Mouse (Mus musculus) retina, embryonic 14.5 days (tissue): ENCODE measurements around the gene Map2k4.
A peak's percentile ranks its signal among the peaks of the same experiment; 100 is the strongest.

ENCODE experiments used
- DNase-seq: peaks from one replicate; pipeline ENCODE4 v3.0.0-alpha.2; 2015; ENCODE audit warnings: low spot score

The Map2k4 gene

DNA sequence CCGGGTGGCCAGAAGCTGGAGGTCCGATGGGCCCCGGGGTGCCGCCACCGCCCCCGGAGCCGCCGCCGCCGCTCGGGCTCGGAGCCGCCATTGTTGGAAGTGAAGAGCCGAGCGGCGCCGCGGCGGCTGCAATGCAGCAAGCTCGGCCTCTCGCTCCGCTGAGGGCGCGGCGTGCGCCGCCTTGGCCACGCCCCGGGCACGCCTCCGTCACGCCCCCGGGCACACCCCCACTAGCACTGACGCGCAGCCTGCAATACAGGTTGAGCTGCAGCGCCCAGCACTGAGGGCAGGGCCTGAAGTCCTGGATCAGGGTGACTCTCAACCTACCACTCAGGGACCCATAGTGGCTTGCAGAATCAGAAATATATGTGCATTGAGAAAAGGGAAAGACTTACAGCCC lies at the start of gene Map2k4:
TSS of gene Map2k4 (minus strand) at position 144 of the 400 bp plus-strand sequence.
- peak; percentile 93 for DNase-seq

DNA sequence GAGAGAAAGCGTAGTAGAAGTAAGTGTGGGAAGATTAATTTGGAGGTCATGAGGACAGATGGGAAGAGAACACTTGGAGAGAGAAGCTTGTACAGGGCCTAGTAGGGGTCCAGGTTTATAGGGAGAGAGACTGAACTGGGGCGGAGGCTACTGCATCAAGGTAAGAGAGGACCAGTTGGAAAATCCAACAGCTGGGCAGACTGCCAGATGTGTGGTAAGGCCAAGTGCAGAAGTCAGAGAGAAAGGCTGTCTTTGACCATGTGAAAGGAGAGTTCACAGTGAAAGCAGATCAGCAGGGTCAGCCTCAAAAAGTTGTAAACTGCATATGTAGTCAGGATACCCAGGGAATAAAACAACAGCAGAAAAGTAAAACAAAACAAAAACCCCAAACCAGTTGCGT lies 36.5 kb upstream of the Map2k4 start:
- DNase-seq, result no peak

DNA sequence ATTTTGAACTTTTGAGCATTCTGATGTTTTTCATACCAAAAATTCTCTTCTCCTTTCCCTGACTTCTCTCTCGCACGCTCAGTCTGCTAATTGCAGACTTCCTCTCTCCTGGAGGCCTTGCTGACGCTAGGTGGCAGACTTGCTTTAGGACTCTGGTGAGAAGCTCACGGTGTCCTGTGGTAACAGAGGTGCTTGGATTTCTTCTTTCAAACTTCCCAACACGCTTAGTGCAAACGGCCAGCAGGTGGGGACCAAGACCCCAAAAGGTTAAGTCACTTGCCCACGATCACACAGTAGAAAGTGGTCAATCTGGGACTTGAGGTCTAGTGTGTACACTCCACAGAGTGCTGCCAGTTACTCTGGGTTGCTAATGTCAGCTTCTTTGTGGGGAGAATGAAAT lies 32.8 kb upstream of the Map2k4 start:
- DNase-seq, result peak; percentile 85

DNA sequence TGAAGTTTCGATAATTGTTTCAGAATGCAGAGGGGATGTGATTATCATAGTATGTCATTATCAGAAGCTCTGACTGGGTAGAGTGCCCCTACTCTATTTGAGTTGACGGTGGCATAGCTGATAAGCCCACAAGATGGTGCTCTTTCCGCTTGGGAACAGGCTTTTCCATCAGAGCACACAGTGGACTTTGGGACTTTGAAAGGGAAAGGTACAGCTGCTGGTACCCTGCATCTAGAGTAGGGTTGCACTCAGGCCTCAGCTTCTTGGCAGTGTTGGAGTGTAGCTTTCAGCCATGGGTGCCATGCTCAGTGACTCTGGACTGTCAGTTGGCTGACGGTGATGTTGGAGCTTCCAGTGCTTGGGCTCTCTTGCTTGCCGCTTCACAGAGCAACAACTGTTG lies 32.2 kb upstream of the Map2k4 start:
- peak; percentile 61 for DNase-seq

DNA sequence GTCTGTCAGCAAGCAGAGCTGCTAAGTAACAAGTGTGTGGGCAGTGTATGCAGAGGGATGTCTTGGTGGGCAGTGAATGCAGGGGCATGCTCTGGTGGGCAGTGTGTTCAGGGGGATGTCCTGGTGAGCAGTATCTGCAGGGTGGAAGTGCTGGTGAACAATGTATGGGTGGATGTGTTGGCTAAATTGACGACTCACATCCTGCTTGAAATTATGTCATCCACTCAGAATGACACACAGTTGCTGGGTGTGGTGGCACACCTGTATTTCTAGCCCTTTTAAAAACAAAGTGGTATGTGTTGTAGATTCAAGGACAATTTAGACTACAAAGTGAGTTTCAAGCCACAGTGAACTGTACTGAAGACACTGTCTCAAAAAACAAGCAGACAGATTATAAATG lies 30.1 kb upstream of the Map2k4 start:
- DNase-seq, result no peak

DNA sequence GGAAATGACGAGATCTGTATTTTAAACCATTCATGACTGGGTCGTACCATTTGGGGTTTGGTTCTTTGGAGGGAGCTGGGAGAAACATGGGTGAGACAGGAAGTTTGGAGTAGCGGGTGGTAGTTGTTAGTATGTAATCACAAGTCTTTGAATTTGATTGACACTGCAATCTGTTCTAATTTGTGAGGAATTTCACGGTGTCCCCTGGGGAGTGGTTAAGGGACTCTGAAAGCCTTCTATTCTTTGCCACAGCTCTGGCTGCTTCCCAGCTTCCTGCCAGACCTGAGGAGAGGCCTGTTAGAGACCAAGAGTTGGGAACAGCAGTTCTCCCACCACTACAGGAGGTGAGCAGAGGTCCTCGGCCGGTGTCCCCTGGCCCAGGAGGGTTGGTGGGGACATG lies 28.1 kb upstream of the Map2k4 start:
- no peak for DNase-seq

DNA sequence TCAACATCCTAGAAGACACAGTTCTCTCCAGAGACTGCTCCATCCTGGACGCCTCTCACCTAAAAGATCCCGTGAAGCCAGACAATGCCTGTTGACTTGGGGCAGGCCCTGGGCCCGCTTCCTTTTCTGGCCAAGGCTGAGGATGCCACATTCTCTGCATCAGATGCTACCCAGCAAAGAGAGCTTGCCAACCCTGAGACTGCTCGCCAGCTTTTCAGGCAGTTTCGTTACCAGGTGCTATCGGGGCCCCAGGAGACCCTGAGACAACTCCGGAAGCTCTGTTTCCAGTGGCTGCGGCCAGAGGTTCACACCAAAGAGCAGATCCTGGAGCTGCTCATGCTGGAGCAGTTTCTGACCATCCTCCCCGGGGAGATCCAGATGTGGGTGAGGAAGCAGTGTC lies 26.3 kb upstream of the Map2k4 start:
- DNase-seq, result no peak

DNA sequence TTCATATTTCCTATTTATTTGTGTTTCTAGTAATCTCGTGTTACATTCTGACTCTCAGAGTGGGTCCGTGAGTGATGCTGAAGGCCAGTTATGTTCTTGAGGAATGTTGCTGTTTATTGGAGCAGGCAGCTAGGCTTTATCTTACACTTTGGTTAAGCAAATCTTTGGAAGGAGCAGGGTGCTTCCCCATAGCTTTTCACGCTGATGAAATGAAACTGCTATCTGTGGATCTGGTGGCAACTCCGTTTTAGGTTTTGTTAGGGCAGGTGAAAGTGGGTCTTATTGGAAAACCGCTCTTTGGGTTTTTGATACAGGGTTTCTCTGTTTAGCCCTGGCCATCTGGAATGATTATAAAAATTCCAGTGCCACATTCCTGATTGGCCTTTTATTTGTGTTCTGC lies 24.0 kb upstream of the Map2k4 start:
- DNase-seq, result no peak

DNA sequence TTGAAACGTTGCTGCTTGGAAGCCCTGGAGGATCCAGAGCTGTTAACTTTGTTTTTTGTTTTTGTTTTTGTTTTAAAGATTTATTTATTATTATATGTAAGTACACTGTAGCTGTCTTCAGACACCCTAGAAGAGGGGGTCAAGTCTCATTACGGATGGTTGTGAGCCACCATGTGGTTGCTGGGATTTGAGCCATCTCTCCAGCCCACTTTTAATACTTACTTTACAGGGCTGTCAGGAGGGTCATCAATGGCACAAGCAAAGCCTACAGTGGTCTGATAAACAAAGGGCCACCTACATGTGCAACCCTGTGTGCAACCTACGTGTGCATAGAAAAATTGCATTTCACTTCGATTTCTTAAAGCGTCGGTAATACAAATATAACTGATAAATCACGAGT lies 19.5 kb upstream of the Map2k4 start:
- no peak for DNase-seq

DNA sequence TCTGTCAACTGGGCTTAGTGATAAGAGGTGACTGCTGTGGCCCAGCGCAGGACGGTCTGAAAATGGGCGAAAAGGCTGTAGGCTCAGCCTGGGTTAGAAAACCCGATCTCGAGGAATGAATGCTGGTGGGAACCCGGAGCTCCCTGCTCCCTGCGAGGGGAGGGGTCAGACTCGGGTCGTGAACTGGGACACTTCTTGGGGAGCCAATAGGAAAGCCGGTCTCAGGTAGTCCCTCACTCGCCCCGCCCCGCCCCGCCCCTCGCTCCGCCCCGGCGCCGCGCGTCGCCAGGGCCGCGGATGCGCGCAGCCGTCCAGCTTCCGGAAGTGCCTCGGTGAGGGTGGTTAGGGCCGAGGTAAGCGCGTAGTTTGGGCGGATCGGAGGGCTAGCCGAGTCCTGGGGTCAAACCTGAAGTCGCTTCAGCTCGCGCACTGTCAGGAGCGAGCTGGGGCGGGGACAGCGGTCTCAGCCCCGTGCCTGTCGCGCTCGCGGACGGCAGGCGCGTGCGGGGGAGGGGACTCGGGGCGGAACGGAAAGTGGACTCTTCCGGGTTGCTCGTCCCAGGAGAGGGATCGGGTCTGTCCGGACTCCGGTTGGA lies 18.9 kb upstream of the Map2k4 start, which contains the start of gene Zkscan6:
TSS of gene Zkscan6 (plus strand) at position 267 of the 596 bp plus-strand sequence.
- DNase-seq, result peak; percentile 90

DNA sequence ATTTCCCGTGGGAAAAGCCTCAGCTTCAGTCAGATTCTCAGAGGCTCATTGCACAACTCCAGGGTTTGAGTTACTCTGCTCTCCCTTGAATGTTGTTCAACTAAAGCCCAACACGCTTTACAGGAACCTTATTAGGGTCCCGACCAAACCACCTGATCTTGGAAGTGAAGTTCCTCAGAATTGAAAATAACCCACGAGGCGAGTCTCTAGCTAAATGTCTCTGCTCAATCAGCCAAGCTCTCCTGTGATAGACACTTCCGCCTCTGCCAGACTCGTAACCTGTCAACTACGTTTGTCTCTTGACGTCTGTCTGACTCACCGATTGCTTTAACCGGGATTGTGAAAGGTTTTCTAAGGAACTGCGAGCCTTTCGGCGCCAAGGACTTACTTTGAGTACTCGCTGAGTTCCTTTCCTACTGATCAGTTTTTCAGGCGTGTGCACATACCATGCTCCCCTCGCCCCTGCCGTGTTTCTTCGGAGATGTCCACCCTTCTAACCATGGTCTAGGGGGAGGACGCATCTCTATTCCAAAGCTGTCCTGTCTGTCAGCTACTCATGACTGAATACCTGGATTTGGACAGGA lies 18.3 kb upstream of the Map2k4 start:
- no peak for DNase-seq

DNA sequence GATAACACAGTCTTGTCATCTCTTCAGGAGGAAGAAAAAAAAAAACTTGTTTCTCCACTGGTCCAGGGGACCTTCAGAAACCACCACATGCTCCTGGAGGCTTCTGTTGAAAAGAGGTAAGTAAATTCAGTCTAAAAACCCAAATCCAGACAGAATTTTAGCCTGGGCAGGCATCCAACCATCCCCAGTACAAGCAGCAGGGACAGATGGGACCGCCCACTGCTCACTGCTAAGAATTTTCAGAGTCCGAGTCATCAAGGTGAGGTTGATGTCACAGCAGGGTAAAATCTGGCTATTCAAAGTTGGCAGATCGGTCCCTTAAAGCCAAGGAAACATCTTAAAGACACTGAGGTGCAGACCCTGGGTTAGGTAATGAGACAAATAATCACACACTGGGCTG lies 13.8 kb upstream of the Map2k4 start:
- no peak for DNase-seq

DNA sequence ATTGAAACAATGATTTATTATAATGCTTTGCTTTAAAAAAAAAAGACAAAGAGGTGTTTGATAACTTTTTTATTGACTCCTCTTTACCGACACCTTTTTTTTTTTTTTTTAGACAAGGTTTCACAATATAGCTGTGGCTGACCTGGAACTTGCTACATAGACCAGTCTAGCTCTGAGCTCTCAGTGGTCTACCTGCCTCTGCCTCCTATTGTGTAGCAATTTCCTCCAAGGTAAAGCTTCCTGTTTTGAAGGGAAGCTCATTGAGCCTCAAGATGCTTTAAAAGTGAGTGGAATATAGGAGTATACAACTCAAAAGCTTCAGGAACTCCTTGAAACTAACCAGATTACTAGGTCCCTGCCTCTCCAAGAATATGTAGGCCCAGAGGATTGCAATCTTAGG lies 7.8 kb upstream of the Map2k4 start:
- no peak for DNase-seq

DNA sequence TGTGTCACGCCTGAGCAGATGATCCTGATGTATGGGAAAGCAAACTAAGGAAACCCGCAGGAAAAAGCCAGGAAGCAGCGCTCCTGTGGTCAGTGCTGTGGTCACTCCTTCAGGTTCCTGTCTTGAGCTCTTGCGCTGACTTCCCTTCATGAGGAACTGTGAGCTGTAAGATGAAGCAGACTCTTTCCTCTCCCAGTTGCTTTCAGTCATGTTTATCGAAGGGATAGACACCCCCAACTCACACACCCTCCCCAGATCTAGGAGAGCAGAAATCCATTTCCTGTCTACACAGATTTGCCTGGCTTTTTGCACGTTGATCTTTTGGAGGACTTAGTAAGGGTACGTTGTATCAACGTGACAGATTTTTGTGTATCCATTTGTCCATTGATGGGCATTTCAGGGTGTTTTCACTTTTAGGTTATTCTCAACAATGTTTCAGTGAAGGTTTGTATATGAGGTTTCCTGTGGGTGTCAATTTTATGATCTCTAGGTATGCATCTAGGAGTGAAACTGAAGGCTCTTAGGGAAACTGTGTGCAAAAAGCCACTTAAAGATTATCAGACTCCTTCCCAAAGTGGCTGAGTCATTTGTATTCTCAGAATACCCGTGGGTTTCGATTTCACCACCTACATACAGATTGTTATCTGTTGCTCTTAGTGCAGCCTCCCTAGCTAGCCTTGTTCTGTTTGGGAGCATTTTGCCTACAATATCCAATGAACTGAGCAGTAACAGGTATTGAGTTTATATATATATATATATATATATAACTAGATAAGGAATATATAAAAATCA lies 6.5 kb upstream of the Map2k4 start:
- DNase-seq, result no peak

DNA sequence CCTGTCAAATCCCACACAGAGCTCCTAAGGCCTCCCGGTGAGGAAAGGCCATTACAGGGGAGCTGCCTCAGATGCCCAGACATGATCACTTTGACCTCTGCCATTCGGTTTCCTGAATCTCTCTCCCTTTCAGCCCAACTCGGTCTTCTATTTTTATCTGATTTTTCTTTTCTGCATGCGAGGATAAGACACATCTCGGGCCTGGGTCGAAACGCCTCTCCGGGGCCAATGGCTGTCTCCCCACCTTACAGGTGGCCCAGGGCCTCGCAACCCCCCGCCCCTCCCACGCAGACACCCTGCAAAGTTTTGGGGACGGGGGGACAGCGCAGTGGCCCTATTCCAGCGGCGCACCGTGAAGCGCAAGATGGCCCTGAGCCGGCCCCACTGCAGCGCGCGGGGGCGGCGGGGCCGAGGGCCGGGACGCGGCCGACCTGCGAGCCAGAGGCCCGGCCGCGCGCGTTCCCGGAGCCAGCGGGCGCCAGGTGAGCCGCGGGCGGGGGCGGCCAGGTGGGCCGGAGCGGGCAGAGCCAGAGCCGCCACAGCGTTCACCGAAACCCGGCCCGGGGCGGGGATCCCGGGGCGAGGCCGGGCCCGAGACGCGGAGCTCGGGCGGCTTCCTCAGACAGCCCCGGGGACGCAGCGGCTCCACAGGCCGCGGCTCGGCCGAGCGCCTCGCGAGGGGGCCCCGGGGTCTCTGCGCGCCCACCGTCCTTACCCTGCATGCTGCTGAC lies 511 bp downstream of the Map2k4 start:
- DNase-seq, result peak; percentile 32

DNA sequence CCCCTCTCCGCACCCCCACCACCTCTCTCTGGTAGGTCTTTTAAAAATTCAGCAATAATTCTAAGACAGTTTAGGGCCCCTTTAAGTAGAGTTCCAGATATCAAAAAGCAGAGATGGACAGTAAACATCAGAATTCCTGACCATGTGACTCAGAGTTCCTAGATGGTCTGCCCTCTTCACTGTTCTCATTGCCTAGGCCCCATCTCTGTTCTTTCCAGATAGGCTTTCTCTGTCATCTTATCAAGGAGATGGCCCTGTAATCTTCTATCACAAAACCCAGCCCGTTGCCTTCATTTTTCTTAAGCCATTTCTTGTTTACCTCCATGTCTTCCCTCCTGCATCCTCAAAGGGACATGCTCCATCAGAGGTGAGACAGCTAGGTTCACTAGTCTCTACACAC lies 1.9 kb downstream of the Map2k4 start:
- DNase-seq, result no peak

DNA sequence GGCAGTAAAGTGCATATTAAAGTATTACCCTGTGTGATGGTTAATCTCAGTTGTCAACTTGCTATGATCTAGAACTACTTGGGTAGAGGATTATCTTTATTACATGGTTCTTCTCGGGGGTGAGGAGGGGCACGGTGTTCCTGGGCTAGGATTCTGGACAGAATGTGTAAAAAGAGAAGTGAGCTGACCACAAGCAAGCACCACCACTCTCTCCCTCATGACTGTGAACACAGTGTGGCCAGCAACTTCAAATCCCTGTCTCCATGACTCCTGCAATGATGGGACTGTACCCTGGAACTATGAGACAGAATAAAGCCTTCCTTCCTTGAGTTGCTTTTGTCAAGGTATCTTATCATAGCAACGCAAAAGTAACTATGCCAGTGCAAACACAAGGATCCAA lies 6.5 kb downstream of the Map2k4 start:
- DNase-seq, result no peak

DNA sequence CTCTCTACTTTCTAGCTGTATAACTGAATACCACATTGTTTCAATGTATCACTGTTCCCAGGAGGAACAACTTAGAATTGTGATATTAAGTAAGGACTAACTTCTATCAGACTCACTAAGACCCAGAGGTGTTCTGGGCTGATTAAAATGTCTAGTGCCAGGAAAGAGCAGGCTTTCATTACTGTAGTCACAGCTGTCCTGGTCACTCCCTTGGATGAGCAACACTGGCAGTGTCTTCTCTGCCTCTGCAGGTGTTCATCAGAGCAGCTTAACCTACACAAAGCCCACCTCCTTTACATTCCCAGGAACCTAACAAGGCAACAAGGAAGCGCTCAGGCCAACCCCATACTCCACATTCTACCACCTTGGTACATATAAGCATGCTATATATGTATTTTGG lies 8.5 kb downstream of the Map2k4 start:
- DNase-seq, result no peak

DNA sequence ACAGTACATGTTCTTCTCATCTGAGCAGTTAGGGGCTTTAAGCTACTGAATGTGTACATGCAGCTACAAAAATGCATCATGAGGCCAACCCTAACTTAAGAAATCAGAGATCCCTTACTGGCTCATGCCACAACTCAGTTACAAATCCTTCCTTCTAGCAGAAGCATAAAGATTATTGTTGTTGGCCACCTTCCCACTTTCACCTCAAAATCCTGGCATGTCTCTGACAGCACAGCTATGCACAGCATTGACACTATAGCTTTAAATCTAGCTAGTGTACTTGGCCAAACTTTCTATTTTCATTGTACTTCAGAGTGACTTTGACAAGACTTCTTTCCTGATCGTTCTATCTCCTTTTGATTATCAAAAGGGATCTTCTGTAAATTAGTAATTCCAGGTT lies 9.0 kb downstream of the Map2k4 start:
- no peak for DNase-seq

DNA sequence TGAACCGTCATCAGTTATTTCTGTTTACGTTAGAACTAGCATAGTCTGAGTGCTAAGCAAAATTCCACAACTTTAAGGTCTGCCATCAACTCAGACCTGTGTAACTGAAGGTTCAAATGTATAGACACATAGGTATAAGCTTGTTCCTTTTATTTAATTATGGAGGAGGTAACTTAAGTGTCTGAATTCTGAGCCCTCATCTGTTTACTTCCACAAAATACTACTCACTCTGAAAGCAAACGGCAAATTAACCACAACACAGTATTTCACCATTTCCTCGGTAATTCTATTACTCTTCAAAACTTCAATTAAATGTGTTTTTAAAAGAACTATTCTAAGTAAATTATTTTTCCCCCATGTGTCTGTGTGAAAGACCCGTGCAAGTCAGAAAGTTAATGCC lies 10.3 kb downstream of the Map2k4 start:
- no peak for DNase-seq

DNA sequence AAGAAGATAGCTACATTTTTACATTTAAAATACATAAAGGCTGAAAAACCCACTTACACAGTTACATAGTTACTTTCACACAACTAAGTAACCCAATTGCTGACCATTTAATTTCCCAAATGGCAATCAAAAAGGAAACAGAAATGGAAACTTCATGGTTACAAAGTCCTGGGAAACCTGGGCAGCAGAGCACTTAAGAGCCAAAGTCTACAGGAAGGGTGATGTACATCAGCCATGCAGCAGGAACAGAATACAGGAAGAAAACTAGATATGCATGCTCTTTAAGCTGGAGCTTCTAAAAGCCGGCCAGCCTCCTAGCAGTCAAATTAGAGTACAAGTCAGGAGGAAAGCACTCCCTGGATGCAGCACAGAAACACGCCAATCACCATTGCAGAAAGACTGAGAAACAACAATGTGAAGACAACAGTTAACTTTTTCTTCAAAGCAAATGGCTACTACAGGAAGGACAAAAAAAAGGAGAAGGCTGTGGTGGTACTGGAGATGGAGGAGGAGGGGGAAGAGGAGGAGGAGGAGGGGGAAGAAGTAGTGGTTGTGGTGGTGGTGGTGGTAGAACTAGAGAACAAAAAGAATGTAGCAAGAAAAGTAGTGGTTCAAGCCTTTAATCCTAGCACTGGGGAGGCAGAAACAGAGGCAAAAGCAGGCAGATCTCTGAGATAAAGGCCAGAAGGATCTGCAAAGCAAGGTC lies 11.0 kb downstream of the Map2k4 start:
- DNase-seq, result no peak

DNA sequence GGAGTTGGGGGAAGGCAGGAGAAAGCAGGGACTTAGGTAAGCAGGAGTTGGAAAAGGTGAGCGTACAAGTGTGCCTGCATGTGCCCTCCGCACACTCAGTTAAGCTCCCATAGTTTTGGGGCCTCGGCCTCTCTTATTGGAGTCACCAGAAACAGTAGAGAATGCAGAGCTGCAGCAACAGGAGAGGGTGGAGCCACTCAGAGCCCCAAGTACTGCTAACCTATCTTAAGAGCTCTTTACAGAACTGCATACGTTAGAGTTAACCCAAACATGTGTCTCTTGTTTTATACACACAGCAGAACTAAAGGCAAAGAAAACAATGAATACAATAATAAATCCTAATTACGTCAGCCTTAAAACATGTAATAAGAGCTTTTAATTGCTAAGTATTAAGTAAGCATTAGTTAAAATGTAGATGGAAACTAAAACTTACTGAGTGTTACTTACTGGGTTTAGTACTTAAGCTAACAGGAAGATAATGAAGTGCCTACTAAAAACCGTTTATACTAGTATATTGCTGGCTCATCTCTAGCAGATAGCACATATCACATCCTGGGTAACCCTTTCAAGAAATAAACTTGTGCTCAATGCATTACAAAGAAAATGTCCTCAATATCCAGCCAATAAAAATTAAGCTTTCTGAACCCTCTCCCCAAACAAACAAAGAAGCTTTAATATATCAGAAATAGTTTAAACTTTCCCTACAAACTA lies 14.0 kb downstream of the Map2k4 start:
- no peak for DNase-seq
